Mouse (Mus musculus) heart, embryonic 13.5 days (tissue): ENCODE measurements at regions not wholly inside any gene's neighbourhood (a gene's known extent, or its start where the extent isn't known, plus 50 kb on each side); places are given as distances from the start of the nearest gene placed in this dataset.

Experiments
- ATAC-seq: fragments of 200-750 bp; cut with Nextera tagmentation; 2 replicates; pipeline ENCODE4 v1.8.0; 2017; ENCODE audit warnings: moderate TSS enrichment; ENCODE audit not compliant: insufficient number of reproducible peaks, low FRiP score, low TSS enrichment; ENCODE audit errors: extremely low read depth
- H3K27ac ChIP-seq: fragments of 300-500 bp; sonication (generic); replicated peaks from 2 replicates; pipeline ENCODE4 v1.5.1; 2015; ENCODE audit warnings: moderate library complexity, mild to moderate bottlenecking, inconsistent platforms
- H3K27me3 ChIP-seq: fragments of 300-500 bp; sonication (generic); replicated peaks from 2 replicates; pipeline ENCODE4 v1.6.1; 2015; ENCODE audit warnings: mild to moderate bottlenecking, inconsistent platforms
- H3K36me3 ChIP-seq: fragments of 300-500 bp; sonication (generic); 2 replicates; pipeline ENCODE4 v1.6.1; 2015; ENCODE audit warnings: mild to moderate bottlenecking, inconsistent platforms
- H3K4me1 ChIP-seq: fragments of 300-500 bp; sonication (generic); 2 replicates; pipeline ENCODE4 v1.6.1; 2015; ENCODE audit warnings: inconsistent platforms
- H3K4me2 ChIP-seq: fragments of 300-500 bp; sonication (generic); 2 replicates; pipeline ENCODE4 v1.6.1; 2015; ENCODE audit warnings: inconsistent platforms, mild to moderate bottlenecking, moderate library complexity
- H3K4me3 ChIP-seq: fragments of 300-500 bp; sonication (generic); 2 replicates; pipeline ENCODE4 v1.5.1; 2015; ENCODE audit warnings: moderate library complexity, mild to moderate bottlenecking, inconsistent platforms
- H3K9ac ChIP-seq: fragments of 300-500 bp; sonication (generic); 2 replicates; pipeline ENCODE4 v1.6.1; 2015; ENCODE audit warnings: inconsistent platforms, mild to moderate bottlenecking, moderate library complexity
- H3K9me3 ChIP-seq: fragments of 300-500 bp; sonication (generic); 2 replicates; pipeline ENCODE4 v1.6.1; 2016; ENCODE audit warnings: inconsistent platforms
- WGBS: fragments of 180-500 bp; shearing (Covaris S2); methylation state at CpG from one replicate; pipeline ENCODE4 v1.1.7; 2015; ENCODE audit warnings: mixed read lengths; 5-methylcytosine and 5-hydroxymethylcytosine counted together

GRCm38 (mm10) chr8:24220222-24220621 is 505.4 kb downstream of the Adam3 start:
- ATAC-seq = no peak
- 57% methylated on average over 8 of the region's 8 CpGs for WGBS
- peak overlapping the region; percentile 34 for H3K4me2 ChIP-seq
- no peaks in the 10 kb centered on the region for H3K9me3 ChIP-seq
- peak overlapping the region; percentile 21; the same call in 1 of the 2 replicates for H3K9ac ChIP-seq
- H3K27ac ChIP-seq = no peak overlapping the region
- H3K4me1 ChIP-seq = peaks cover 21% of the 10 kb centered on the region
- no peak overlapping the region for H3K4me3 ChIP-seq
- no peaks in the 10 kb centered on the region for H3K36me3 ChIP-seq
- no peaks in the 10 kb centered on the region for H3K27me3 ChIP-seq

GRCm38 (mm10) chr8:24216655-24217054 is 509.0 kb downstream of the Adam3 start:
- WGBS = 86% methylated on average over 6 of the region's 6 CpGs
- no peak overlapping the region for H3K4me3 ChIP-seq
- H3K27me3 ChIP-seq = no peaks in the 10 kb centered on the region
- H3K9me3 ChIP-seq = no peaks in the 10 kb centered on the region
- peaks cover 23% of the 10 kb centered on the region for H3K4me1 ChIP-seq
- peak overlapping the region; percentile 61 for H3K27ac ChIP-seq
- no peak overlapping the region for H3K9ac ChIP-seq
- ATAC-seq = no peak
- H3K4me2 ChIP-seq = no peak overlapping the region
- H3K36me3 ChIP-seq = no peaks in the 10 kb centered on the region

GRCm38 (mm10) chr8:24215510-24216138 is 510.0 kb downstream of the Adam3 start:
- no peaks in the 10 kb centered on the region for H3K36me3 ChIP-seq
- ATAC-seq = no peak
- 57% methylated on average over 9 of the region's 9 CpGs for WGBS
- H3K4me1 ChIP-seq = peaks cover 23% of the 10 kb centered on the region
- H3K9ac ChIP-seq = peak overlapping the region; percentile 5; the same call in 1 of the 2 replicates
- H3K4me2 ChIP-seq = peak overlapping the region; percentile 34
- H3K4me3 ChIP-seq = no peak overlapping the region
- H3K27ac ChIP-seq = peak overlapping the region; percentile 71
- no peaks in the 10 kb centered on the region for H3K27me3 ChIP-seq
- H3K9me3 ChIP-seq = no peaks in the 10 kb centered on the region

- no peak for ATAC-seq
- Histone ChIP-seq H3K27me3 (no peaks in the 10 kb centered on the region), H3K9me3 (no peaks in the 10 kb centered on the region), H3K36me3 (no peaks in the 10 kb centered on the region), H3K4me1 (peaks cover 19% of the 10 kb centered on the region), H3K4me2 (no peak overlapping the region), H3K9ac (no peak overlapping the region), H3K27ac (no peak overlapping the region), H3K4me3 (no peak overlapping the region)
- WGBS = 78% methylated on average over 4 of the region's 4 CpGs
Measured at GRCm38 (mm10) chr8:24214315-24214714, 511.3 kb downstream of the Adam3 start.

- H3K9ac ChIP-seq = no peak overlapping the region
- no peak overlapping the region for H3K27ac ChIP-seq
- H3K4me3 ChIP-seq = no peak overlapping the region
- no peaks in the 10 kb centered on the region for H3K36me3 ChIP-seq
- no peaks in the 10 kb centered on the region for H3K9me3 ChIP-seq
- no peaks in the 10 kb centered on the region for H3K27me3 ChIP-seq
- H3K4me2 ChIP-seq = no peak overlapping the region
- ATAC-seq = no peak
- WGBS = 76% methylated on average over 3 of the region's 3 CpGs
- peaks cover 19% of the 10 kb centered on the region for H3K4me1 ChIP-seq
Measured at GRCm38 (mm10) chr8:24212216-24213200, 513.1 kb downstream of the Adam3 start.

- Histone ChIP-seq H3K27ac (no peak overlapping the region), H3K9ac (no peak overlapping the region), H3K4me2 (no peak overlapping the region), H3K4me1 (peaks cover 9% of the 10 kb centered on the region), H3K4me3 (no peak overlapping the region), H3K9me3 (no peaks in the 10 kb centered on the region), H3K36me3 (no peaks in the 10 kb centered on the region), H3K27me3 (no peaks in the 10 kb centered on the region)
- 84% methylated on average over 1 of the region's 1 CpGs for WGBS
- ATAC-seq = no peak
Measured at GRCm38 (mm10) chr8:24211091-24211490, 514.6 kb downstream of the Adam3 start.
